Mouse (Mus musculus): ENCODE measurements at regions not wholly inside any gene's neighbourhood (a gene's known extent, or its start where the extent isn't known, plus 50 kb on each side); places are given as distances from the start of the nearest gene placed in this dataset.

DNA sequence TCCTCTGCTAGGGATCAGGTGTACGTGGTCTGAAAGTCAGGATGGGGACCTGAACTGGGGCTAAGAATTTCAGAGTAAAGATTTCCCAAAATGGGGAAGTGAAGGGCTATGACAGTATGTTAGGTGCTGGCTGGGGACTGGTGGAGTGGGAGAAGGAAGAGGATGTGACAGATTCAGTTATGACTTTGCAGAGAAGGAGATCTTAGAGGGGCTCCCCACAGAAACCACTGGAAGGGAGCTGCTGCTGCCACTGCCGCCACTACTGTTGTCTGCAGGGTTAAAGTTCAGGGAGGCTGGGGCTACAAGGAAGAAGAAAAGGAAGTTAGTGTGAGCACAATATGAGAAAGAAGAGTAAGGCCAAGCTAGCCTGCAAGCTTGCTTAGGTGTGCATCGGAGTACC is 53.7 kb upstream of the Armc3 start:
- no peak for TF ChIP-seq GATA1 (IDR thresholded peaks at IDR 0.05; ENCODE audit: borderline replicate concordance, low read length)
- TF ChIP-seq FLI1 (IDR thresholded peaks at IDR 0.05; ENCODE audit: low read length), result no peak
